Mouse (Mus musculus) kidney, postnatal 10 days (tissue): ENCODE results near the gene Rfx1.

Experiments used
- DNase-seq: peaks from one replicate; pipeline ENCODE4 v3.0.0; 2021; ENCODE audit warnings: mixed read lengths

Rfx1 gene

DNA sequence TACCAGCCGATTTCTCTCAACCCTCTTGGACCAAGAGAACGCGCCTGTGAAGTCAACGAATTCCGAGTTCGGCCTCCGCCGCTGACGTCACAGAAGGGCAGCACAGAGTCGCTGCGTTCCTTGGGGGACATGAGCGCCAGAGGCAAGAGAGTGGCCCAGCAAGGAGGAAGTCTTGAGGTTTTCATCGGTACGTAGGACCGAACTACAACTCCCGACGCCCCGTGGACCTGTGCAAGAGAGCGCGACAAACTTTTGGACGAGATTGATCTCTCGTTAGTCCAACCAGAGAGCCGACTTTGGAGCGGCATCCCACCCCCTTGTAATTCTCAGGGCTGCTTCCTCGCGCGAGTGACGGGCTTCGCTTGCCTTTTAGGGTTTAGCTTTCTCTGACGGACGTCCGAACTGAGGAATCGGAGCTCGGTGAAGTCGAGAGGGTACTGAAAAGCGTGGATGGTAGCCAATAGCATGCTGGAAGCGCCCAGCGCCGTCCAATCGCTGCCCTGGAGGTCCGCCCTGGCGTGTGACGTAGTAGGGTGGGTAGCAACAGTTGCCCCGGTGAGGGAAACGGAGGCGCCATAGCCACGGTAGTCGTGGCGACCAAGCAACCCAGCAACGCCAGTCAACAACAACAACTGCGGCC, at the start of gene Rfx1:
TSS of gene Rfx1 (plus strand) at position 544 of the 640 bp plus-strand sequence.
- peak; percentile 99 for DNase-seq

DNA sequence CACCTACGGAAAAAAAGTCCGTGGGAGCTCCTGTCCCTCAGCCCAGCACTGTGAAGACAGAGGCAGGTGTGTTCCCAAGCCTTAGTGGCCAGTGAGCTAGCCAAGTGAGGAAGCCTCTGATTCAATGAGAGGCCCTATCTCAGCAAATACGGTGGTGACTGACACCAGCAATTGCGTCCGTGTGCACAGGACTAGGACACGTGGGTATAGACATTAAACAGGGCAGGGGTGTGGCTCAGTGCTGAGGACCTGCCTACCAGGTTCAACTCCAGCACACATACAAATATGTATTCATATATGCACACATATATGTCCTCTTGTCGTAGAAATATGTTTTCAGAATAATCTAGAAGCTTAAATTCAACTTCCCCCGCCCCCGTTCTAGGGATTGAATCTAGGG, 46.9 kb upstream of the Rfx1 start:
- no peak for DNase-seq

GRCm38 (mm10) chr8:84021096-84021495, 45.5 kb upstream of the Rfx1 start, which contains the start of gene Palm3:
TSS of gene Palm3 (plus strand) at chr8:84021471.
- DNase-seq: peak; percentile 84

DNA sequence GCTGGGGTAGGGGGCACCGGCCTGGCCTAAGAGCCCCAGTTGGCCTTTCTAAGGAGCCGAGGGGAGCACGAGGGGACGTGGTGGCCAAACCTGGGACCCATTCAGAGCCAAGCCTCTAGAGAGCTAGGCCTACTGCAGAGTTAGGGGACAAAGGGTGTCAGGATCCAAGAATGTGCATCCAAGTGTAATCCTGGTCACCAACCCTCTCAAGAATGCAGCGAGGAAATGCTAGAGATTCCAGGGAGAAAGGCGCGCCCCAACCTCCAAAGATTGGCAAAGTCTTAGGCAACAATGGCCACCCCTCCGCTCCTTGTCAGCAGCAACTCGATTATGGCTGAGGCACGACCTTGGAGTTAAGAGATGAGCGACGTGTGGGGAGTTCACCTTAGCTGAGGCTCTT, 45.1 kb upstream of the Rfx1 start:
- DNase-seq: peak; percentile 30

- peak; percentile 84 for DNase-seq
Measured at GRCm38 (mm10) chr8:84023085-84023484, 43.5 kb upstream of the Rfx1 start.

- DNase-seq: peak; percentile 70
Measured at GRCm38 (mm10) chr8:84023631-84024030, 43.0 kb upstream of the Rfx1 start.

GRCm38 (mm10) chr8:84024171-84024570, 42.5 kb upstream of the Rfx1 start:
- DNase-seq: peak; percentile 85

DNA sequence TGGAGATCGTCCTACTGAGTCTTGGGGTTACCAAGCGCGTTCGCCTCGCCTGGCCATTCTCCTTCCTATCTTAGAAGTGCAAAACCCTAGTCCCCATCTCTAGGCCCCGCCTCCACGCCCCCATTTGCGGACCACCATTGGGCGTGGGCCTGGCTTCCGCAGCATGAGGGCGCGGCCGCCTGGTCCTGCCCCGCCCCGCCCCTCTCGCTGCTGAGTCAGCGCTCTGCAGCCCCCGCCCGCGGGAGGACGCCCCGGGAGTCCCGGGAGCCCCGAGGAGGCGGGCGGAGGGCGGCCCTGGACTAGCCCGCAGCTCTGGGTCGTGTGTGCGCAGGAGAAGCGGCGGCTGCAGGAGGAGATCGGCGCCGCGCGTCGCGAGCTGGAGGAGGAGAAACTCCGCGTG, 40.8 kb upstream of the Rfx1 start:
- DNase-seq: peak; percentile 85

DNA sequence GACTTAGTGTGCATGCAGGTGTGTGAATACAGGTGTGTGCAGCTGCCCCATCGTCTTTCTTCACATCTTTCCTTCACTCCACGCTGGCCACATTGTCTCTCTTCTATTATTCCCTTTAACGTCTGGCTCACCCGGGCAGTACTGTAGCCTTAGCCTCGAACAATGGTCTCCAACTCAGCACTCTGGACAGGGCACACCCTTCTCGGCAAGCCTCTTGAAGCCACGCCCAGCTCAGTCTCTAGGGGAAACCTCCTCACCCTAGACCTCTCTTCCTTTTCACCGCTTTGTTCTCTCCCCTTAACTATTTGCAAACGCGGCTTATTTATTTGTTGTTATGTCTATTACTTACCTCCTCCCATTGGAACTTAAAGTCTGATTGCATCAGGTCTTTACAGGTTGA, 39.2 kb upstream of the Rfx1 start:
- no peak for DNase-seq

DNA sequence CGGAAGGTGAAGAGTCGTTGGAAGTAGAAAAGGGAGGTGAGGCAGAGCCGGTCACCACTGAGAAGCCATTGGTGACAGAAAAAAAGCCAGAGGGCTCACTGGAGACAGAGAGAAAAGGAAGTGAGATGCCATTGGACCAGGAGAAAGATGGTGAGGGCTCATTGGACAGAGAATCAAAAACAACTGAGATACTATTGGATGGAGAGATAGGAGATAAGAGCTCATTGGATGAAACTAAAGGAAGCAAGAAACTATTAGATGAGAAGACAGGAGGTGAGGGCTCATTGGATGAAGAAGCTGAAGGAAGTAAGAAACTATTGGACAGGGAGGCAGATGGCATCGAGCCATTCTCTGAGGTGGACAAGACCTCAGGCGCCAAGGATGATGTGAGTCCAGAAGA, 37.4 kb upstream of the Rfx1 start:
- DNase-seq: no peak

- DNase-seq: no peak
Measured at GRCm38 (mm10) chr8:84032777-84033176, 33.9 kb upstream of the Rfx1 start.

DNA sequence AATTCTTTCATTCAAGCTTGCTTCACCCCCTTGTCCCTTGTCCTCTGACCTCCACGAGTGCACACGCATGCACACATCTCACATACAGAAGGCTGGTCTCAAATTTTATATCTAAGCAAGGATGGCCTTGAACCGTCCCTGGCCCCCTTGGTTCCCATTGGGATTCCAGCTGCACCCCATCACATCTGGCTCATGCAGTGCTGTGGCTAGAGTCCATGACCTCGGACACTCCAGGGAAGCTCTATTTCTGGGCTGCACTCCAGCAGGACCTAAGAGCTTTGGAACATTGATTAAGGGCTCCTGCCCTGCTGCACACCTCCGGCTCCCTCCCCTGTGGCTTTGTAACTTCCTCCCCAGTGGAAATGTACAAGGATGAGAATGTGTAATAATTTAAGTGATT, 28.6 kb upstream of the Rfx1 start:
- DNase-seq: peak; percentile 70

DNA sequence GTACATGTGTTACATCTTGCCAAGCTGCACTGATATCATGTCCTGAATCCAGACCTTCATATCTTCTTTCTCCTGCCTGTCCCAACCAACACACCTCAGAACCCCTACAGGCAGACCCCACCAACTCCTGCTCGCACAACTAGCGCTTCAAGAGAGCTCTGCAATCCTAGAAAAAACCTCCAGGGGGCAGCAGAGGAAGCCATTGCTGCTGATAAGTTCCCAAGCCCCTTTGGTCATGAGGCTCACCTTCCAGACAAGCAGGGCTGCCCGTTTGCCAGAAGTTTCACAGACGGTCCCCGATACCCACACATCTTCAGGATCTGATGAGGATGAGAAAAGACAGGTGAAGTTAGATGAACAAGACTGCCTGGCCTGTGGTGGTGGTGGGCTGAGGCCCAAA, 27.6 kb upstream of the Rfx1 start:
- peak; percentile 87 for DNase-seq

DNA sequence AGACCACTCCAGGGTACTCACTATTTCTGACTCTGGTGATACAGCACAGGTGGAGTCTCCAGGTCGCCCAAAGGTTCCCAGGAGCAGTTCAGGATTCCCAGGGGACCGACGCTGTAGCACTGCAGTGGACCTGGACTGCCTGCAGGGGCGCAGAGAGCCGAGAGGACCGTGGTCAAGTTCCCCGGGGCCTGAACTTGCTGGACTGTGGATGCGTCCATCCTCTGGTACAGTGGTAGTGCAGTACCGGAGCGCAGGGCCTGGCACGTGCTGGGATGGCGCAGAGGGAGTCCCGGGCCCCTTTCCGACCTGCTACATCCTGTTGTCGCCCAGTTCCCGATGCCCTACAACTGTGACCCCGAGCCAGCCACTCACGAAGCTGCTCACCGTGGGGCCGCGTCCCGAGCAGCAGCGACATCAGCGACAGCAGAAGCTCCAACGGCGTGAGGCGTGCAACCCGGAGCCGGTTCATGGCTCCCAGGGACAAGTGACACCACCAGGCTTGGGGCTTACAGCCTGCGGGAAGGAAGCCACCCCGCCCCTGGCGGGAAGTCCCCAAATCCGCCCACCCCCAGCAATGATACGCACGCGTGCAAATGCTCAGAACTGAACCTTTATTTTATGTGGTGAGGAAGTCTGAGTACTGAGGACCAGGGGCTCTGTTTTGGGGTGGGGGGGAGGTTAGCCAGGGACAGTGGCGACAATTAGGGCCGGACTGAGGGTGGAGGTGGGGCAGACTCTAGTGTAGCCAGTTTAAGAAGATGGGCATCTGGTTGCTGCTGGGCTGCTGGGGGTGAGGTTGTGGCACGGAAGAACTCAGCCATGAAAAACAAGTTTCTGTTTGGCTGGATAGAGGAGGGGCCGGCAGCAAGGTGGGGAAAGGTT, 24.3 kb upstream of the Rfx1 start, which contains the start of gene Il27ra:
TSS of gene Il27ra (minus strand) at position 524 of the 882 bp plus-strand sequence.
- peak; percentile 87 for DNase-seq

DNA sequence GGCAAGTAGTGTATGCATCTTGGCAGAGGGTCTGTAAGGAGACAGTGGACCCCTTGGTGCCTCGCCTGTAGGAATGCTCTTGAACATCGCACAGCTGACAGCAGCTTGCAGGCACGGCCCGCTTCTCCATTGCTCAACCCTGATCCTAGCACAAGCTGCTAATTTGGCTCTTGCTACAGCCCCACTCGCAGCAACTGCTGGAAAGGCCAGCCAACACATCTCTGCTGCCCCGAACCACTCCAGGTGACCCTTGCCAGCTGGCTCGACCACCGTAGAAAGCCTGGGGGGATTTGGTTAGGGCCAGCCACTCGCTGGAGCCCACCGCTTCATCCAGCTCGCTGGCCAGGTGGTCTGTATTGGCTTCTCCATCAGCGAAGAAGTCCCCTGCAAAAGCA, 23.7 kb upstream of the Rfx1 start:
- no peak for DNase-seq

- no peak for DNase-seq
Measured at GRCm38 (mm10) chr8:84044103-84044502, 22.5 kb upstream of the Rfx1 start.

DNA sequence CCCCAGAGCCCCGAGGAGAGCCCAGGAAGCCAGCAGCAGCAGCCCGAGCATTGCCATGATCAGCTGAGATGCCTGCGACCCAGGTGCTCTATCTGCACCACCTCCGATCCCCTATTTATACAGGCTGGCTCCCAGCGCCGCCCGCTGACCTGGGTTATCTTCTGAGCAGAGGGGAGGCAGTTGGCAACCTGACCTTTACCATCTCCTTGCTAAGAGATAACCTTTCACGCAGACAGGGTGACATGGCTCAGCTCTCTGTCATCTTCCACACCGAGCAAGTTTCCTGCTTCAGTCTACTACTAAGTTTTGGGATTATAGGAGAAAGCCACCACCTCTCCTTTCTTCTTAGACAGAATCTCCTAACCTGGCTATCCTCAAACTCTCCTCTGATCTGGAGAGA, 21.7 kb upstream of the Rfx1 start, which contains the start of gene Rln3:
TSS of gene Rln3 (minus strand) at position 101 of the 400 bp plus-strand sequence.
- DNase-seq: no peak

DNA sequence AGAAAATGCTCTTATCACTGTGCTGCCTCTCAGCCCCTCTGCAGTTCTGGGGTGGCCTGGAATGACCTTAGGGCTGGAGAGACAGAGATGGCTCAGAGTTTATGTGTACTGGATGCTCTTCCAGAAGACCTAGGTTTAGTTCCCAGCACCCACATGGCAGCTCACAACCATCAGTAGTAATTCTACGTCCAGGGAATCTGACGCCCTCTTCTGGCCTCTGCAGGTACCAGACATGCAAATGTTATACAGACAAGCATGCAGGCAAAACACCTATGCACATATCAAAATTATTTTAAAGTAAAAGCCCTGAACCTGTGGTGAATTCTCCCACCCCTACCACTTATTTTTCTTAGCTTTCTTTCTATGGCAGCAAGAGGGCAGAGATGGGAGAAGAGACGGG, 20.1 kb upstream of the Rfx1 start:
- no peak for DNase-seq

DNA sequence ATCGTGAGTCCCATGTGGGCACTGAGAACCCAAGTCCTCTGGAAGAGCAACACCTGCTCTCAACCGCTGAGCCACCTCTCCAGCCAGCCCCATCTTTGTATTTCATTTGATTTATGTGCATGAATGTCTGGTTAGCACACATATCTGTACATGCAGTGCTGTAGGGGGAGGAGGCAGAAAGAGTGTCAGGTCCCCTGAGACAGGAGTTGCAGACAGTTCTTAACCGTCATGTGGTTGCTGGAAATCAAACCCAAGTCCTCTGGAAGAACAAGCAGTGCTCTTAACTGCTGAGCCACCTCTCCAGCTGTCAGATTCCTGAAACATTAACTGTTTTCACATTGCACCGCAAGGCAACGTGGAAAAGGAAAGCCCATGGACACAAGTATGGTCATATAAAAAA, 18.5 kb upstream of the Rfx1 start:
- no peak for DNase-seq

GRCm38 (mm10) chr8:84052746-84053145, 13.9 kb upstream of the Rfx1 start:
- DNase-seq: no peak

DNA sequence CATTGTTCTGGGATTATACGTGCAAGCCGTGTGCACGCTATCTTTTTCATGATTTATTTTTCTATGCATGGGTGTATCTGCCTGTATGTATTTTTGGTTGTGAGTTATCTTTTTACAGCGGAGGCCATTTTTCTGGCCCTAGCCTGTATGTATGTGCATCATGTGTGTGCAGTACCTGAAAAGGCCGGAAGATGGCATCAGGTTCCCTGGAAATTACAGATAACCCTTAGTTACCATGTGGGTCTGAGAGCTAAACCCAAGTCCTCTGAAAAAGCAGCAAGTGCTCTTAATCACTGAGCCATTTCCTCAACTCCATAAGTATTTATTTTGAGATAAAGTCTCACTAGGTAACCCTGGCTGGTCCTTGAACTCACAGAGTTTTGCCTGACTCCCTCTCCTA, 13.4 kb upstream of the Rfx1 start:
- DNase-seq: no peak

DNA sequence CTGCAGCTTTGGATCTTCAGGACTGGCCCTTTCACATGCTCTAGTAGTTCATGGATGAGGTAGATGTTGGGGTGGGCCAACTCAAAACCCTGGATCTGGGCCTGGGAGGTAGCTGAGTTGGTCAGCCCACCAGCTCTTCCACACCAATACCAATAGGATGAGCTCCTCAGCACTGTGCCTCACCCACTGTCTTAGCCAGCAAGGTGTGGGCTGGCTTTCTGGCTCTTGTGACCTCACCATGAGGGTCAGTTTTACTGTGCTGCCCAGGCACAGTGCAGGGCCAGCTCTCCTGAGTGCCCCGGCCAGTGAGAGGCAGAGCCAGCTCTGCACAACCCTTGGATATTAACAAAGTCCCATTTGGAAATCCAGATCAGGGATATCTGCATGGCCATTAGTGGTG, 8.8 kb upstream of the Rfx1 start:
- DNase-seq: no peak

DNA sequence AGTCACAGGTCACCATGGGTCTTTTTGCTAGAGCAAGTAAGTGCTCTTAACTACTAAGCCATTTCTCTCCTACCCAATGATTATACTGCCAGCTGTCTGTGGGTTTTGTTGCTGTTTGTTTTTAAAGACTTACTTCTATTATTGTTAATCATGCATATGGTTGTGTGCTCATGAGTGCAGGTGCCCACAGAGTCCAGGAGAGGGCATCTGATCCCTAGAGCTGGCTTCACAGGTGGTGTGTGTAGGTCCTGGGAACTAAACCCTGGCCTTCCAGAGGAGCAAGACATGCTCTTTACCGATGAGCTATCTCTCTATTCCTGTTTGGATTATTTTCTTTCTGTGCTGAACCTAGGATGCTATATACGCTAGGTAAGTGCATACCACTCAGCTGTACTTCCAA, 7.4 kb upstream of the Rfx1 start:
- no peak for DNase-seq

DNA sequence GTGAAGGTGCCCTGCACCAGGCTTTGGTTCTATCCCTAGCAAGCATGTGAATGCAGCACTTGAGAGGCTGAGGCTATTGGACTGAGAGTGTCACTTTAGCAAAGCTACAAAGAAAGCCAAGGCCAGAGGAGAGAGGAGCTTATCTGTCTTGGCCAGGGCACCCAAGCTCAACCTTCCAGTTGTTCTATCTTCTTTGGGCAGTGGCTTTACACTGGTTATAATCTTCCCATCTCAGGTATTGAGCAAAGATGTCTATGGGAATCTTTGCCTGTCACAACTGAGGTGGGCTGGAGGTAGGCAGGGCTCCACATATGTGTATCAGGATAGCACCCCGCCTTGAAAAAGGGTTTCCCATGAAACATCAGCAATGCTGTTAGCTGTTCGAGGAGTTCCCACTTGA, 6.4 kb upstream of the Rfx1 start:
- no peak for DNase-seq
